Mouse (Mus musculus): Measurements from ENCODE around the gene Lims1.

Lims1 gene

DNA sequence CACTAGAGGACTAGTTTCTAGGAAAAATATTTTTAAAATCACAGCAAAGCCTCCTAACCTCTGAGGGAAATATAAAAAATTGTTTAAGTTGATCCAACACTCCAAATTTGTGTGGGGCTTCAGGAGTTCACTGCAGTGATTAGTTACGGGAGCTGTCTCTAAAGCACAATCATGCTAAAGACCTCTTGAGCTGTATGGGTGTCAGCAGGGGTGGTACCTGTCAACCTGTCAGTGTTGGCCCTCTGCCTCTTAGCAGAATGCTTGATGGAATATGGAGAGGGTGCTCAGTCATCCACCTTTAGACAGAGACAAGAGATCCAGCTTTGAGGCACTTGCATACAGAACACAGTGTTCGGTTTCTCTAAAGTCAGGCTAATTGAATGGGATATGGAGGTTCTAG lies 60.5 kb downstream of the Lims1 start:
- DNase-seq (ENCODE audit: low spot score), result no peak

DNA sequence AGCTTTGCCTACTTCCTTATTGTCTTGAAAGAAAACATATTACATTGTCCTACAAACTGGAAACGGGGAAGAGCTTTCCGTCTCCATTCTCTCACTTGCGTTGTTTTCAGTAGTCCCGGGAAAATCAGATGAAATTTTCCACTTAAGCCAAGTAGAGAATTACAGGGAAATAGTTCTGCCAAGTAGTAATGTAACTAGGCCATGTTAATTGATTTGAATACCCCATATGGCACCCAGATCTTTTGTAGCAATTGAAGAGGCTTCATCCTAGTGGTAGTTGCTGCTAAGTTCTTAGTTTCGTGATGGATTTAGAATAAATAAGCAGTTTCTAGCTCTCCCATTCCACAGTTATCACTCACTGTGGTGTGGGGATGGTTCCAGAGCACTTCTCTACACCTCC lies 62.4 kb downstream of the Lims1 start:
- no peak for DNase-seq (ENCODE audit: low spot score)

DNA sequence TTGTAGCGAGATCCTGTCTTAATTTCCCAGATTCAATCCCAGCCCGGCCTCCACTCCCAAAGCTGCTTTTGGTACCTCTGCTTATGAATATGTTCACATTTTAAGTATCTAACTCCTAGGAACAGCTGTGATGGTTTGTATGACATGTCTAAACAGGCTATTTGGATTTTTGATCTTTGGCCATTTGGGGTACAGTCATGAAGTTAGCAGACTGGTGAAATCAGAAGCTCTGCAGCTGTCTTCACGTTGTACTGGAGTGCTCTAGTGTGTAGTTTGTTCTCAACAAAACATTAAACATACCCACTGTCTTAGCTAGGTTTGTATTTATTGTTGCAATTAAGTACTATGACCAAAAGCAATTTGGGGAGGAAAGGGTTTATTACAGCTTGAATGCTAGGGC lies 63.7 kb downstream of the Lims1 start:
- DNase-seq (ENCODE audit: low spot score), result no peak

DNA sequence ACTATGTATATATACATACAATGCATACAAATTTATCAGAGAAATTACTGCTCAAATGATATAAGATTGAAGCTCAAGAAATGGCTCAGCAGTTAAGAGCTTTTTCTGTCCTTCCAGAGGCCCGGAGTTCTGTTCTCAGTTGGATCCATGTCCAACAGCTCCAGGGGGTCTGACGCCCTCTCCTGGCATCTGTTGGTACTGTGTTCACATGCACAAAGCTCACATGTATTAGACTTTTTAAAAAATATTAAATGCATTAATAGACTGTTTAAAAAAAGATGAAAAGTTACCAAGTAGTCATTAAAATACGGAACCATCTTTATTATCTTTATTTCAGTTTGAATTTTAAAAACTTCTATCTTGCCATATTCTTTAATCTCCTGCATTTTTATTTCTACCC lies 65.4 kb downstream of the Lims1 start:
- no peak for DNase-seq (ENCODE audit: low spot score)

DNA sequence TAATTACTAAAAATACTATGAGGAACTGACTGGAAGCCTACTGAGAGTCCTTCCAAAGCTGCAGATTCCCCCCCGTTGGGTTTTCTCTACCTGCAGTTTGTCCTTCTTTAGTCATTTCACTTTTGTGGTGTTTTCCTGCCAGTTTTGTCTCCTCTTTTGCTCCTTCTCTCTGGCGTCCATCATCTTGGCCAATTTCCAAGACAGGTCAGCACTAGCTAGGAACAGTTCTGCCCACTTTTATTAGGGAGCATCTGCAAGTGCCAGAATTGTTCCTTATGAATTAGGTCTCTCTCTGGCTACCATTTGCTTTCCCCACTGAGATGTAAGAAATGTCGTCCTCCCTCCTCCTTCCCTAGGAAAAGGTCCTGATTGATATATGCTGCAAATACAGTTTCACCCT lies 65.9 kb downstream of the Lims1 start:
- no peak for DNase-seq (ENCODE audit: low spot score)

DNA sequence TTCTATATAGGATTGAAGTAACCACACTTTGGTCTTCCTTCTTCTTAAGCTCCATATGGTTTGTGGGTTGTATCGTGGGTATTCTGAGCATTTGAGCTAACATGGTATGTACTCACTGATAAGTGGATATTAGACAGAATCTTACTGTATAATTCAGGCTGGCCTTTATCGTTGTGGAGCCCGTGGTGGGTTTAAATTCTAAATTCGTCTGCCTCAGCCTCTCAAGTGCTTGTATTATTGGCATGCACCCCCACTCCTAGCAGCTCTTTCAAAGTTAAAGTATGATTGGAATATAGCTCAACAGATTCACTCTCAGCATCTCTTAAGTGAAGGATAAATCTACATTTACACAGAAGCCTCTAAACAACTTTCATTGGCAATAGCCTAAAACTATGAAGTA lies 69.2 kb downstream of the Lims1 start:
- no peak for DNase-seq (ENCODE audit: low spot score)

DNA sequence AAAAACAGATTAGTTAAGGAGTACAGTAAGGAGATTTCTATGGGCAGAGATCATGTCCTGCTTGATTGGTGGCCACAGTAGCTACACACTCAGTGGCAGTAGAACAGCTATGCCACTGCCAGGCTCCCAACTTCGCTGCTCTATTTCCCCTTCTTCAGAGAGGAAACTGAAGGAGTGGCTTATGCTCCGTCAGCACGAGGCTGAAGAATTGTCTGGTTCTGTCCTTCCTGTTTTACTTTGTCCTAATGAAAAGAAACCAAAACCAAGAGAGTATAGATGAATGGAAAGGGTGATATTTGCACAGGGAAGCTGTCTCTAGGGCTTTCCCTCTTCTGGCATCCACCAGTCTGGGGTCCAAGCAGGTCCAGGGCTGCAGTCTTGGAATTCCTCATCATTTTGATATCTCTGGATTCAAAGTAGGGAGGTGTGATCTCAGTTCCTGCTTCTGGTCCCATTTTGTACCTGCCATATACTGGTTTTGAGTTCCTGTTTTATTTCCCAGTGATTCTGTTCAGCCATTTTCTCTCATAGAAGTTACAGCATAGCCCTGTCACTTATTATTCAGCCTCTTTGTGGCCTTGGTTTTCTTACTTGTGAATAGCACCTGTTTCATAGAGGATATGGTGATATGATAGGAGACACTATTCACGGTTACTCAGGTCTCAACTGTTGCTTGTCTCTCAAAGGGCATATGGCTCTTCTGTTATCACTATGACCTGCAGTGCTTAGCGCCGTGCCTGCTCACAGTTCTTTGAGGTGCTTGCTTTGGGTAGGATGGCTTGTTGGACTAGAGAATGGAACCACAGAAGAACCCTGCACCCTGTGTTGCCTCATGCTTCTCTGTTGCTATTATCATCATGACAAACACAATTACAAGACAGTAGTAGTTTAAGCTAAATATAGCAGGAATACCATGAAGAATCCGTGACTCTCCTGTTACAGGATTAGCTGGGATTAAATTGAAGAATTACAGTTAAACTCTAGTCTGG lies 70.1 kb downstream of the Lims1 start:
- no peak for DNase-seq (ENCODE audit: low spot score)

DNA sequence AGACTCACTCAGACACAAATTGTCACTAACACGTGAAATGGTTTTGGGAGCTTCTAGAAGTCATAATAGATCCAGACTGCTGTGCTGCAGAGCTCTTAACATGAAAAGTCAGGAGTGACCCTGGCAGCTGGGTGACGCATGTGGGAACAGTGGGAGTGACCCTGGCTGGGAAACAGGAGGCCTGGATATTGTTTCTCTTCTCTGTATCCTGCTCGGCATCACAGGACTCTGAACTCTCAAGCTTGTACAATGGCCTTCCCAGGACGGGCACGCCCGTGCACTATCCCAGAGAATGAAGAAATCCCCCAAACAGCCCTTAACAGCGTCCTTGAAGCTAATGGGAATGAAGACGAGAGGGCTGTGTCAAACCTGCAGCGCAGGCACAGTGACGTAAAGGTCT lies 70.9 kb downstream of the Lims1 start:
- DNase-seq (ENCODE audit: low spot score), result no peak

DNA sequence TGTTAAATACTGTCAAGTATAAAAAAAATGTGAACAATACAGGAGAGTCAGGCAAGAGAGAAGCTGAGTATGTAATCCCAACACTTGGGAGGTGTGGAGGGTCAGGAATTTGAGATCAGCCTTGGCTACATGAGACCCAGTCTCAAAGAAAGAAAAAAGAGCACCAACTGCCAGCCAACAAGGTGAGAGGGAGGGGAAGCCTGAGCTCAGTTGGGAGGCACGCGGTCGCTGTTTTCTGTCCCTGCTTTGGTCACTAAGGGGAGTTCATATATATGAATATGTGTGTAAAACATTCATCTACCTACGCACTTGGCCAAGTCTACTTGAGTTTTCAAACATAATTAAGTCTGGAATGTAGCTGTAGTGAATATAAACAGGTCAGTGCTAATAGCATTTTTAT lies 72.0 kb downstream of the Lims1 start:
- no peak for DNase-seq (ENCODE audit: low spot score)

DNA sequence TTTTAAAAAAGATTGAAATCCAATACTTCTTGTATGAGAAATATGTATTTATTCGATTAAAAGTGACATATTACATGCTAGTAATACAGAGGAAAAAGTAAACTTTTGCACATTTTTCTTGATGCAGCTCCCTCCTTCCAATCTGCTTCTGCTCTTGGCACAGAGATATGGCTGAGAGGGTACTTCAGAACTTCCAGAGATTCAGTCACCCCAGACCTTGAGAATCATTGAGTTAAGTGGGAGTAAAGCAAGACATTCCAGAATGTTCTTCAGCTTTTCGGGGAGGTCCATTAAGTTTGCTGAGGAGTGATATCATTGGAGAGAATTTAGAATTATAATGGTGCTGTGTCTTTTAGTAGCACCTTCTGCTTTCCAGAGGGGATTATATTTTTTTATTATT lies 72.5 kb downstream of the Lims1 start:
- no peak for DNase-seq (ENCODE audit: low spot score)

DNA sequence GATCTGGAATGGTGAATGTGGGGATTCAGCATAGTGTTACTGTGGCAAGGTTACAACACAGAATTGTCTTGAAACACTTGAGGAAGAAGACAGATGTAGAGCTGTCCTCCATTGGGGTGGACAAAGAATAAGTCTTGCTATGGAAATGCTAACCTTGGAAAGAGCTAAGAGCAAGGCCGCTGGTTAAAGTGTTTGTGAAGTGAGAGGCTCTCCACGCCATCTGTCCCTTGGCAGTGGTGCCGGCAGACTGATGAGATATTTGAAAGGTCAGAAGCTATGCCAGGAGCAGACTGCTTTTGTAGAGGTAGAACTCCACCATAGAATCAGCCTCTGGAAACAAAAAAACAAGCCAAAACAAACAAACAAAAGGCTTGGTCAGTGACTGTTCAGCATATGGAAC lies 73.3 kb downstream of the Lims1 start:
- DNase-seq (ENCODE audit: low spot score), result no peak

DNA sequence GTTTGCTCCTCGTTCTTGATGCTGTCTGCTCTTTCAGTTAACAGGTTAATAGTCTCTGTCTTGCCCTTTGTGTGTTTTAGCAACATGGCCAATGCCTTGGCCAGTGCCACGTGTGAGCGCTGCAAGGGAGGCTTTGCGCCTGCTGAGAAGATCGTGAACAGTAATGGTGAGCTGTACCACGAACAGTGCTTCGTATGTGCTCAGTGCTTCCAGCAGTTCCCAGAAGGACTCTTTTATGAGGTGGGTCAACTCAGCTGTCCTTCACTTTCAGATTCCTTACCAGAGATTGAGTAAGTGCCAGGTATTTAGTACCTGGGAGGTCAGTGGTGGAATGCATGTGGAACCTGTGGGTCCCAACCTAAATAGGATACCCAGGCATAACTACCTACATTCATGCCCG lies 75.7 kb downstream of the Lims1 start:
- DNase-seq (ENCODE audit: low spot score), result no peak

DNA sequence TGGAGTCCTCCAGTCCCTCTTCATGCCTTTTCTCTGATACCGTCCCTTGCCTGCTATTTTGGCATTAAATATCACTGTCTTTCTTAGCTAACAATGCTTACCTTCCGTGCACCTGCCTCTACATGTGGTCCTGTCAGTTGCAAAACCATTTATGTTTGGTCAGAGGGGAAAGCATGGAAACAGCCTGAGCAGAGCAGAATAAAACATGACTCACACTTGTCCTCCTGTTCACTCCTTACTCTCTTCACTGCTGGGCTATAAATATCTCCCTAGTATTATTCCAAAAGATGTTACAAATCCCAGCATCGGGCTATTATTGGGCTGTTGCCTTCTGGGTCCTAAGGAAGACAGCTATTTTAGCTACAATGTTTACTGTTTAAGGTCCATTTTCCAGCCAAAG lies 78.6 kb downstream of the Lims1 start:
- DNase-seq (ENCODE audit: low spot score), result peak; percentile 45

DNA sequence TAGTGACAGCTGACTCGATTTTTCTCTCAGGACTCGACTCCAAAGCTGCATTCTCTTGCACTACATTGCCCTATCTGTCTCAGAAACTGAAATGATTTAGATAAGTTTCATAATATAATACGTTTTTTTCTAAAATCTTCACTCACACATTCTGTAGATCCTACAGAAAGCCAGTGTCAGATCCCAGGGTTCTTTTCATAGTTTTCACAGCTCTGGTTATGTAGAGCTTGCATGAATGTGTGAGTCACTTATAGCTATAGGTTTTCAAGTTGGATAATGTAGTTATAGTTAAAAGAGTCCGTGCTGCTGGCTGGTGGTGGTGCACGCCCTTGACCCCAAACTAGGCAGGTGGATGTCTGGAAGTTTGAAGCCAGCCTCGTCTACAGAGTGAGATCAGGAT lies 81.4 kb downstream of the Lims1 start:
- DNase-seq (ENCODE audit: low spot score), result no peak

DNA sequence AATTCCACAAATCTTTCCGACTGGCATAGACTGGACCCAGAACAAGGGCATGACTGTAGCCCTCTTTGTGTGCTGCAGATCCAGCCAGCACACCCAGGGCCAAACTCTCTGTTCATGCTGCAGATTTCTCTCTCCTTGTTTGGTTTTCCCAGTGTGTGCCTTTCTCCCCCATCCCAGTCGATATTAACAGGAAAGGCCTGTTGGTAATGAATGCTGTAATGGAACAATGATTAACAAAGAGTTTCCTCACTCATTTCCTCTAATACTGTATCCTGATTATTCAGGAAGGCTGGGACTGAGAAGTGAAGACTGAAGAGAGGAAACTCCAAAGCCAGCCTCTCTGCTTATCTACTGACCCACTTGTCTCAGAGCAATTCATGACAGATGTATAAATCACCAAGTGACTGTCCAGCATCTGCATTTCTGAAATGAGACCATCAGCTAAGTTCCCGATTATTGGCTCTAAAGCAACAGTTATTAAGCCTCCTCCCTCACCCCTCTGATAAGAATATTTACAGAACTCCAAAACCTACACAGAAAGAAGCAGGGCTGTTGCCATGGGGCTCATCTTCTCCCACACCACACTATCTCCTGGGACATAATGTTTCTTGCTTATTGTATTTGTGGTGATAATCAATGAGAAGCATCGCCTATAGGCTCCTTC lies 82.2 kb downstream of the Lims1 start:
- DNase-seq (ENCODE audit: low spot score), result no peak

DNA sequence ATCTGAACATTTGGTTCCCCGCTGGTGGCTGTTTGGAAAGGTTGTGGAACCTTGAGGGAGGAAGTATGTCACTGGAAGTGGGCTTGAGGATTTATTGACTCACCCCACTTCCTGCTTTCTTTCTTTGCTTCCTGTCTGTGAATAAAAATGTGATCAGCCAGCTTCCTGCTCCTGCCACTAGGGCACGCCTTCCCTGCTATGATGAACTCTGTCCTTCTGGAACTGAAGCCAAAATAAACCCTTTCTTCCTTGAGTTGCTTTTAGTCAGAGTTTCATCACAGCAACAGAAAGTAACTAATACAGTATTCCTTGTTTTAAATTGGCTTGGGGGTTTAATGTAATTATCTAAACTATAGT lies 82.7 kb downstream of the Lims1 start:
- no peak for DNase-seq (ENCODE audit: low spot score)

DNA sequence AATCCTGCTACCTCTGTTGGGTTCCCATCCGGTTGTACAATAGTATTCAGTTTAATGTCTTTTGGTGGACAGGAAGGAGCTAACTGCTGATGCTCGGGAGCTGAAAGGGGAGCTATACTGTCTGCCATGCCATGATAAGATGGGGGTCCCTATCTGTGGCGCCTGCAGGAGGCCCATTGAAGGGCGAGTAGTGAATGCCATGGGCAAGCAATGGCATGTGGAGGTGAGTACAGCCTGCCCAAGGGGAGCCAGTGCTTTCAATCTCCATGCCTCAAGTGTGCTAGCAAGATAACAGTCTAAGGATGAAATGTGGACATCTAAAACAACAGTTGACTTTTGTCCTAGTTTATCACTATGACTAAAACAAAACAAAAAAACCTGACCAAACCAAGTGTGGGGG lies 89.1 kb downstream of the Lims1 start:
- DNase-seq (ENCODE audit: low spot score), result no peak

DNA sequence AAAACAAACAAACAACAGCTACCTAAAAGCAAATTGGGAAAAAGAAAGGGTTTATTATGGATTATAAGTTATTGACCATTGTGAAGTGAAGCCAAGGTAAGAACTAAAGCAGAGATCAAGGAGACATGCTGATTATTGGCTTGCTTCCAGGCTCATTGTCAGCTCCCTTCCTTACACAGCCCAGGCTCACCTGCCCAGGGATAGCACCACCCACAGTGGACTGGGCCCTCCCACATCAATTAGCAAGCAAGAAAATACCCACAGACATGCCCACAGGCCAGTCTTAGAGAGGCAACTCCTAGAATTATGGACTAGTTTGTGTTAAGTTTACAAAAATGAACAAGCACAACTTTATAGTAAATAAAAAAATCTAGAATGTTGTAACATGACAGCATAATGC lies 89.6 kb downstream of the Lims1 start:
- DNase-seq (ENCODE audit: low spot score), result no peak

DNA sequence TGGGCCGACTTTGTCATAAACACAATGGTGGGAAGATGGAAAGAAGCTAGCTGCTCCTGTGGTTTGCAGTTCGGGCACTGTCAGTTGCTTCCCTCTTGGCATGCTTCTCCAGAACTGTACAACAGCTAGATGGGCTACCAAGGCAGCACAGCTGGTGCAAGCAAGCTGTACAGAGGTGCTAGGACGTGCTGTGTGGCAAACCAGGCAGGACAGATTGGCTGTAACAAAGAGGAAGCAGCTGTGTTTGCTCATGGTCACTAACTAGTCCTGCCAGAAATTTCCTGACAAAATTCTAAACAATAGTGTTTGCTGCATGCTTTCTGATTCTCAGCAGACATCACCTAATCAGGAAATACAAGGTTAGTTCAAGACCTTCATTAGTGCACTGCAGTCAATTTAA lies 93.4 kb downstream of the Lims1 start:
- DNase-seq (ENCODE audit: low spot score), result no peak

DNA sequence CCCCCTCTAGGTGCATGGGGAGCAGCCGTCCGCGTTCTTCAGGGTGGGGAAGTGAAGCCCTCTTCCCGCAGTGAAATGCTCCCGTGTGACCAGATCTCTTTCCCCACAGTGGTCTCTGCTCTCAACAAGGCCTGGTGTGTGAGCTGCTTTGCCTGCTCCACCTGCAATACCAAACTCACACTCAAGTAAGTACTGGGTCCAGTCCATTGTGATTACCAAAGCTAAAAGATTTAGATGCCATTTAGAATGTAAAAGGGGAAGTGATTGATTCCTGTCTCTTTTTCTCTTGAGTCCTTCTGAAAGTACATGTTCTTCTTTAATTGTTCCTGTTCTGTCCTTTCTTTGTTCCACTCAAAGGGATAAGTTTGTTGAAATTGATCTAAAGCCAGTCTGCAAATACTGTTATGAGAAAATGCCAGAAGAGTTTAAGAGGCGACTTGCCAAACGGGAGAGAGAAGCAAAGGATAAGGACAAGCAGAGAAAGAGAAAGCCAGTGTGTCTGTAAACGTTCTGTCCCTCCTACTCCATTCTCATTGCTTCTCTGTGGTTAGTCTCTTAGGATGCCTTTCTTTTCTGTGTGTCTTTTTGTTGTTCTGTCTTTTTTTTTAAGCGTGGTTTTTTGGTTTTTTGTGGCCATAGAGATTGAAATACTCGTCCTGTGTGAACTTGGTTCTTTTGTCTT lies 95.2 kb downstream of the Lims1 start:
- no peak for DNase-seq (ENCODE audit: low spot score)

DNA sequence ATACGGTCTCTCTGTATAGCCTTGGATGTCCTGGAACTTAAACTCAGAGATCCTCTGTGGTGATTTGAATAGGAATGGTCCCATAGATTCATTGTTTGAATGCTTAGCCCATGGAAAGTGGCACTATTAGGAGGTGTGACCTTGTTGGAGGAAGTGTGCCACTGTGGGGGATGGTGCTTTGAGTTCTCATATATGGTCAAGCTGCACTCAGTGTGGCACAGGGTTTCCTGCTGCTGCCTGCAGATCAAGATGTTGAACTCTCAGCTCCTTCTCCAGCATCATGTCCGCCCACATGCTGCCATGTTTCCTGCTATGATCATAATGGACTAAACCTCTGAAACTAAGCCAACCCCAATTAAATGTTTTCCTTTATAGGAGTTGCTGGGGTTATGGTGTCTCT lies 104.7 kb downstream of the Lims1 start:
- DNase-seq (ENCODE audit: low spot score), result no peak

DNA sequence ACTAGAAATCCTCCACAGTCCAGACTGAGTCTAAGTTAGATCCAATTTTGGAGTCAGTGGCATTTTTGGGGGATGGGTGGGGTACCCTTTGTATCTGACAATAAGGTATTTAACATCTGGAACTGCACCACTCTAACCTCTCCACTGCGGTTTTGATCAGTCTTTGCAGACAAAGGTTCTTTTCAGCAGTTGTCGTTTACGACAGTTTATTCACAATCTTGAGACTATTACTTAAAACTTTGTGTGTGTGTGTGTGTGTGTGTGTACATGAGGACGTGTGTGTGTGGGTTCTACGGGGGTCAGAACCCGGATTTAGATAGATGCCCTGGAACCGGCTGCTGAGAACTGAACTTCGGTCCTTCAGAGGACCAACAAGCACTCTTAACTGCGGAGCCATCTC lies 122.6 kb downstream of the Lims1 start:
- DNase-seq (ENCODE audit: low spot score), result peak; percentile 11
